Mouse (Mus musculus) adrenal gland, postnatal 14 days (tissue): ENCODE measurements around the gene Neto2. TPM values are rescaled to one million over a fixed set of nuclear protein-coding genes. Genes with fewer than 3 reads are reported as not detected.
A peak's percentile ranks its signal among the peaks of the same experiment; 100 is the strongest.
"Not testable (repeated sequence)": the region's sequence is repeated elsewhere in the genome, so short reads cannot be mapped to it uniquely, and the experiment has no call there.

ENCODE experiments used
- DNase-seq: peaks from one replicate; pipeline ENCODE4 v3.0.0; 2021; ENCODE audit warnings: mixed read lengths
- long read RNA-seq, 2 experiments: library from polyadenylated mRNA; stranded (forward); transcript quantifications; one replicate each; pipeline ENCODE4 v2.0.0; 2021
- total RNA-seq: library from RNA; stranded (reverse); gene quantifications from 2 replicates; pipeline ENCODE4 v1.2.3, GENCODE M21; 2021

Gene Neto2
- 6.7 and 7.7 TPM in 2 replicates for total RNA-seq
- long read RNA-seq, experiment 1, full-length matches to known transcripts = 6 of 8 reads
- long read RNA-seq, experiment 1, partial matches to known transcripts = 0 of 8 reads
- long read RNA-seq, experiment 1, other reads (novel, unspliced or antisense) = 2 of 8 reads
- long read RNA-seq, experiment 2, full-length matches to known transcripts = 3 of 5 reads
- long read RNA-seq, experiment 2, partial matches to known transcripts = 0 of 5 reads
- long read RNA-seq, experiment 2, other reads (novel, unspliced or antisense) = 2 of 5 reads

- peak; percentile 84 for DNase-seq
Observed at GRCm38 (mm10) chr8:85700751-85701351, at the start of gene Neto2. TSS of gene Neto2 (minus strand) at chr8:85700924.

- DNase-seq = no peak
Observed at GRCm38 (mm10) chr8:85745053-85745452, 44.3 kb upstream of the Neto2 start.

- no peak for DNase-seq
Observed at GRCm38 (mm10) chr8:85730545-85730944, 29.8 kb upstream of the Neto2 start.

- DNase-seq = peak; percentile 36
Observed at GRCm38 (mm10) chr8:85717271-85717670, 16.5 kb upstream of the Neto2 start.

GRCm38 (mm10) chr8:85716696-85717095 lies 16.0 kb upstream of the Neto2 start:
- DNase-seq = peak; percentile 6

- no peak for DNase-seq
Observed at GRCm38 (mm10) chr8:85706988-85707387, 6.3 kb upstream of the Neto2 start.

GRCm38 (mm10) chr8:85700101-85700750 lies 498 bp downstream of the Neto2 start:
- peak; percentile 82 for DNase-seq

- peak; percentile 82 for DNase-seq
Observed at GRCm38 (mm10) chr8:85699051-85699450, 1.7 kb downstream of the Neto2 start.

GRCm38 (mm10) chr8:85665146-85665545 lies 35.6 kb downstream of the Neto2 start:
- peak; percentile 32 for DNase-seq

GRCm38 (mm10) chr8:85661995-85662394 lies 38.7 kb downstream of the Neto2 start:
- DNase-seq = peak; percentile 71

- no peak for DNase-seq
Observed at GRCm38 (mm10) chr8:85651201-85651600, 49.5 kb downstream of the Neto2 start.

- DNase-seq = no peak
Observed at GRCm38 (mm10) chr8:85648553-85648952, 52.2 kb downstream of the Neto2 start.

- DNase-seq = no peak
Observed at GRCm38 (mm10) chr8:85644921-85645665, 55.6 kb downstream of the Neto2 start.

GRCm38 (mm10) chr8:85624450-85624849 lies 76.3 kb downstream of the Neto2 start:
- no peak for DNase-seq

- no peak for DNase-seq
Observed at GRCm38 (mm10) chr8:85623246-85623645, 77.5 kb downstream of the Neto2 start.

GRCm38 (mm10) chr8:85618789-85619188 lies 81.9 kb downstream of the Neto2 start:
- DNase-seq = no peak

- DNase-seq = not testable (repeated sequence)
Observed at GRCm38 (mm10) chr8:85617125-85617524, 83.6 kb downstream of the Neto2 start.

- no peak for DNase-seq
Observed at GRCm38 (mm10) chr8:85608836-85609235, 91.9 kb downstream of the Neto2 start.

- DNase-seq = no peak
Observed at GRCm38 (mm10) chr8:85607804-85608203, 92.9 kb downstream of the Neto2 start.

- DNase-seq = no peak
Observed at GRCm38 (mm10) chr8:85606974-85607373, 93.8 kb downstream of the Neto2 start.

GRCm38 (mm10) chr8:85606561-85606960 lies 94.2 kb downstream of the Neto2 start:
- no peak for DNase-seq

GRCm38 (mm10) chr8:85604201-85604600 lies 96.5 kb downstream of the Neto2 start:
- DNase-seq = no peak
